Mouse (Mus musculus): ENCODE measurements around the gene Cdc40.
"Not testable (repeated sequence)": the region's sequence is repeated elsewhere in the genome, so short reads cannot be mapped to it uniquely, and the experiment has no call there.

The Cdc40 gene

GRCm38 (mm10) chr10:40857599-40857998 lies 25.5 kb downstream of the Cdc40 start:
- no peak for DNase-seq (ENCODE audit: low read depth)

DNA sequence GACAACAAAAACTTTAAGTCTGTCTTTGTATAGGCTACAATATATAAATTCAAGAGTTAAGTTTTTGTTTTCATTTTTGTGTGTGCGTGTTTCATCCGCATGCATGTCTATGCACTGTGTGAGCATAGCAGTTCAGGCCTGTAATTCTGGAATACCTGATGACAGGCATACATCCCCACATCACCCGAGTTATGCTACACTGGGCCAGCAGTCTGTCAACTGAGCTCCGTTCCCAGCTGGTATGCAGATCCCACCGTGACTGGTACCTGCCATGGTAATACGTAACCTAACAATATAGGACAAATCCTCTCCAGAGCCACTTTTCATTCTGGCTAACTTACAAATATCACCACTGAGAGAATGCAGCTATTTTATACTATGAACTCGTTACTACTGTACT lies 26.4 kb downstream of the Cdc40 start:
- no peak for DNase-seq (ENCODE audit: low read depth)

DNA sequence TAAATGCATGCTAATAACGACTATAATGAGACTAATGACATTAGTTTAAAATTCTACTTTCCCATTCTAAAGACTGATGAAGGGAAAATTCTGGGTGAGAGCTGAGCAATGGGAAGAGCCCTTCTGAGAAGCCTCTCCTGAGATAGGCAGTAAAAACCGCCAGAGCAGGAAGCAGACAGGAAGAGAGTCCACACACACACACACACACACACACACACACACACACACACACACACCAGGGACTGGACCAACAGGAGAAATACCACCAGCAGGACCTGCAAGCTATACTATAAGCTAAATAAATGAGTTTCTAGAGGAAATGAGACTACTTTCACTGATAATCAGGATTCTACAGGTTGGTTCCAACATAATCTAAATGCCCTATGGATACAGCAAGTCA lies 27.5 kb downstream of the Cdc40 start:
- DNase-seq (ENCODE audit: low read depth): no peak

DNA sequence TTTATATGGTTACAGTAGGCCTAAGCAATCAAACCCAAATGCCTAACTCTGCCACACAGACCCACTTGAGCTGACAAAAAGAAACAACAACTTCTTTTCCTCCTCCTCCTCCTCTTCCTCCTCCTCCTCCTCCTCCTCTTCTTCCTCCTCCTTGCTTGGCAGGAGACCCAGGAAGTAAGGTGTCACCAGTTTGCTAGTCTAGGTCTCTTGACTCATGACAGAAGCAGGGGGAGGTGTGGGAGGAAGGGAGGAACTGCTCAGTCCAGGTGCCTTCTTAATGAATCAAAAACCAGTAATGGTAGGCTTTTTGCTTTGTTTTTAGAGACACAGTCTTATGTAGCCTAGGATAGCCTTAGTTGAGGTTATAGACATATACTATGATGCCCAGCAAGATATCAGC lies 32.0 kb downstream of the Cdc40 start:
- DNase-seq (ENCODE audit: low read depth): no peak

- DNase-seq (ENCODE audit: low read depth): no peak
Measured at GRCm38 (mm10) chr10:40850644-40851043, 32.5 kb downstream of the Cdc40 start.

- no peak for DNase-seq (ENCODE audit: low read depth)
Measured at GRCm38 (mm10) chr10:40847176-40847874, 35.8 kb downstream of the Cdc40 start.

DNA sequence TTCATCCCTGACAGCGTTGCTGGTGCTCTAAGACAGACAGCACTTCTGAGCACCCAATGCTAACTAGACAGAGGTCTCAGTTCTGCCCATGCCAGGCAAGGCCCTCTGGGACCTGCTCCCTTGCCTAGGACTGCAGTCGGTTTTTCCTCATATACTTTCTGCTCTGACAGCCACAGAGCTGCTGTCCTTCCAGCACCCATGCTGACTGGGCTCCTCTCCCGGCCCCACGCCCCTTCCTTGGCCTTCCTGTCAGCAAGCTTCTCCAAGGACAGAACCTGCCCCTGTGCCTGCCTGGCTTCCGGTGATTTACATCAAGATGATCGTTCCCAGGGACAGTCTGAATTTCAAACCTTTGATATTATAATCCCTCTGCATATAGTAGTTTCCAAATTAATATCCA lies 37.5 kb downstream of the Cdc40 start:
- DNase-seq (ENCODE audit: low read depth): no peak

GRCm38 (mm10) chr10:40844546-40844945 lies 38.6 kb downstream of the Cdc40 start:
- DNase-seq (ENCODE audit: low read depth): no peak

DNA sequence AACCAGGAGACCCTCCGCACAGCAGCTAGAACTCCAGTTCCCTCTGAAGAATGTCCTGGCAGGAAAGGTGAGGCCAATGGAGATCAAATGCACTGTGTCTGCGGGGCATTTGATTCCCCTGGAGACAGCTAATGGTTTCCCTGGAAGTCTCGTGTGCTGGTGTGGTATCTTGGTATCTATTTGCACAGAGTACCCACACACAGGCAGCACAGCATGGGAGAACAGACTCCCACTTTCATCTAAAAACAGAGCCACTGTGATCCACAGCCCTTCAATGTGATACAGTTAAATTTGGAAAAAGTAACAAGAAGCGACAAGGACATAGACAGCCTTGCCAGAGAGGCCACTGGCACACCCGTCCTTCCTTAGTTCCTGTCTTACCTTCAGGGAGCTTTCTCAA lies 39.3 kb downstream of the Cdc40 start:
- DNase-seq (ENCODE audit: low read depth): no peak

DNA sequence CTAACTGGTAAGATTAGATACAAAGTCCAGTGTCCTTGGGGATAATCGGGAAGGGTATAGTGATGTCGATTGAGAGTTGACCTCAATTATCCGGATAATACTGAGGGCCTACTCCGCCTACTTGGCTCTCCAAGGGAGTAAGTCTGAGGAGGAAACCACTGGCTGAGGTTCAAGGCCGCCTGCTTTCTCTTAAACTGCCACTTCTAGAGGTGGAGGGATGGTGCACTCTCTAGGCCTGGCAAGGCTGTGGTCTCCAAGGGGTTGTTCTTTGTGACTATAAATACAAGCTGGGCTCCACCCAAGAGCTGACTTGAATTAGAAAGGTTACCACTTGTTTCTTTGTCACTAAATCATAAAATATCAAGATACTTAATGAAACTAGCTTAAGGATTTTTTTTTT lies 43.0 kb downstream of the Cdc40 start:
- no peak for DNase-seq (ENCODE audit: low read depth)

DNA sequence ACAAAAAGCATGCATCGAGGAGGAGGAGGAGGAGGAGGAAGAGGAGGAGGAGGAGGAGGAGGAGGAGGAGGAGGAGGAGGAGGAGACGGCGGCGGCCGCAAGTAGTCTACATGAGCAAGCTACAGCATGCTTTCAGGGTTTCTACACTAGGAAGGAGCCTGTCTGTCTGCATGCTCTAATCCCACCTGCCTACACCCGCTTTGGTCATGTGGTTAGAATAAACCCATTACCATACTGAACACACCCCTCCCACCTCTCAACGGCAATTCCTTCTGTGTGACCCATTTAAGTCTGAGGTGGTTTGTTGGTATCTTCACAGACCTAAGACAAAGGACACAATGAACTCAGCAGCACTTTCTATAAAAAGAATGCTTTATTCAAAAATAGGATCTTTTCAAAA lies 51.8 kb downstream of the Cdc40 start:
- DNase-seq (ENCODE audit: low read depth): no peak

GRCm38 (mm10) chr10:40830312-40830711 lies 52.8 kb downstream of the Cdc40 start:
- DNase-seq (ENCODE audit: low read depth): no peak

DNA sequence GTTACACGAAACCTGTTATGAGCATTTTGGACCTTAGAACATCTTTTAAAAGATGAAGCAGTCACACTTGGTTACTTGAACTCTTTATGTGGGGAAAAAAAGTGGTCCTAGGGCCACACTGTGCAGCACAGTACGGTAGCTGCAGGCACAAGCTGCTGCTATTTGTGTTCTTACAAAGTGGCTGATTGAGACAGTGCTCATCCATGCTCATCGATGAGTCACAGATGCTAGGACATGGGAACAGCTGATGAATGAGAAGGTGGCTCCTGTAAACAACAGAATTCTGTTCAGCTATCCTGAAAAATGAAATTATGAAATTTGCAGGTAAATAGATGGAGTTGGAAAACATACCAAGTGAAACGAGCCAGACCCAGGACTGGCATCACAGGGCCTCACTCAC lies 55.4 kb downstream of the Cdc40 start:
- DNase-seq (ENCODE audit: low read depth): no peak

- no peak for DNase-seq (ENCODE audit: low read depth)
Measured at GRCm38 (mm10) chr10:40825952-40826351, 57.2 kb downstream of the Cdc40 start.

DNA sequence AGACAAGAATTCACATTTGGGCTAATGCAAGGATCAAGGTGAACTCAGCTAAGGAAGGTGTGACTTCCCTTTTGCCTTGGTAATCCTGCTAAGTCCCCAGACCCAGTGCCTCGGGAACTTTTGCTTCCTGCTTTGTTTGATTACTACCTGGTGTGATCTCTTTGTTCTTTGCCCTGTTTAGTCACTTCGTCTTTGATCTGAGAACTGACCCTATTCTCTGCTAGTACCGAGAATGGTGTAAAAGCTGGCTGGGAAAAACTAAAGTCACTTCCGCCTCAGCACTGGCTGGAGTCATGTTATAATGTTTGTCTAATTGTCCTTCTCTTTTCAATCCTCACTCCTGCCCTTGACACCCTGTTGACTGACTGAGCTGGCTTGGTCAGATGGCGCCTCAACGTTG lies 66.6 kb downstream of the Cdc40 start:
- no peak for DNase-seq (ENCODE audit: low read depth)

GRCm38 (mm10) chr10:40813627-40814026 lies 69.5 kb downstream of the Cdc40 start:
- DNase-seq (ENCODE audit: low read depth): no peak

- DNase-seq (ENCODE audit: low read depth): not testable (repeated sequence)
Measured at GRCm38 (mm10) chr10:40809411-40809910, 73.7 kb downstream of the Cdc40 start.

DNA sequence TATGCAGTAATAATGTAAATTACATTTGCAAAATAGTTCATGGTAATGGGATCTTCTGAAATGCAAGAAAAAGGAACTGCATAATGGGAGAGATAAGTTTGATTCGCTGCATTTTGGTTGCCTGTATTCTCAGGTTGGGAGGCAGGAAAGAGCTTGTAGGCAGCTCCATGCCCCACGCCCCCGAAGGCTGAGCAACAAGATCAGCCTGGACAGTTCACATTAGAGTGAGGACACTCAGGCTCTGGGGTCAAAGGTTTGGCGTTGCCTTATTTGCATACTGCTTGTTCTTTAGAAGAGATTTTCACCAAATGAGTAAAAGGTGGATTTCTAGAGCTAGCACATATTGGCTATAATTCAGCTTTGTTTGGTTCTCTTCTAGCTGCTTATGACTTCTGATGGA lies 76.9 kb downstream of the Cdc40 start:
- DNase-seq (ENCODE audit: low read depth): no peak

- DNase-seq (ENCODE audit: low read depth): no peak
Measured at GRCm38 (mm10) chr10:40805221-40805620, 77.9 kb downstream of the Cdc40 start.

GRCm38 (mm10) chr10:40792115-40792514 lies 91.0 kb downstream of the Cdc40 start:
- DNase-seq (ENCODE audit: low read depth): no peak

GRCm38 (mm10) chr10:40790406-40790805 lies 92.7 kb downstream of the Cdc40 start:
- DNase-seq (ENCODE audit: low read depth): no peak
